Mouse (Mus musculus): Measurements from ENCODE around the gene Cd70. TPM values are rescaled to one million over a fixed set of nuclear protein-coding genes. Genes with fewer than 3 reads are reported as not detected.

Cd70 gene
- polyA plus RNA-seq, 1 experiment from 2014 or later = not detected

- Histone ChIP-seq H3K27ac (ENCODE audit: low read depth, low read length) (no peak overlapping the region), H3K27me3 (replicated peaks; ENCODE audit: control insufficient read depth, insufficient read depth, low read length) (no peaks in the 10 kb centered on the region), H3K4me2 (replicated peaks; ENCODE audit: low read depth) (no peak overlapping the region), H3K9ac (ENCODE audit: low read depth, low read length) (no peak overlapping the region), H3K4me3 (ENCODE audit: low read depth, low read length) (no peak overlapping the region), H3K4me1 (replicated peaks; ENCODE audit: control insufficient read depth, insufficient read depth, low read length) (no peaks in the 10 kb centered on the region), H3K9me3 (ENCODE audit: control insufficient read depth) (no peaks in the 10 kb centered on the region), H3K36me3 (ENCODE audit: control insufficient read depth, insufficient read depth) (no peaks in the 10 kb centered on the region)
- no peak for TF ChIP-seq CTCF (IDR thresholded peaks at IDR 0.05; ENCODE audit: low read depth)
- ATAC-seq = no peak
- WGBS = 57% methylated on average over 2 of the region's 2 CpGs
Observed at GRCm38 (mm10) chr17:57185641-57186040, 36.1 kb upstream of the Cd70 start.

- no peaks in the 10 kb centered on the region for H3K36me3 ChIP-seq (ENCODE audit: control insufficient read depth, insufficient read depth)
- 57% methylated on average over 3 of the region's 3 CpGs for WGBS
Observed at GRCm38 (mm10) chr17:57182871-57183270, 33.3 kb upstream of the Cd70 start.

GRCm38 (mm10) chr17:57180363-57180762 is 30.8 kb upstream of the Cd70 start:
- no peak overlapping the region for H3K4me2 ChIP-seq (replicated peaks; ENCODE audit: low read depth)
- H3K9ac ChIP-seq (ENCODE audit: low read depth, low read length) = no peak overlapping the region
- 36% methylated on average over 8 of the region's 8 CpGs for WGBS
- H3K9me3 ChIP-seq (ENCODE audit: control insufficient read depth) = no peaks in the 10 kb centered on the region
- no peaks in the 10 kb centered on the region for H3K27me3 ChIP-seq (replicated peaks; ENCODE audit: control insufficient read depth, insufficient read depth, low read length)
- ATAC-seq = no peak
- no peak overlapping the region for H3K27ac ChIP-seq (ENCODE audit: low read depth, low read length)
- TF ChIP-seq CTCF (IDR thresholded peaks at IDR 0.05; ENCODE audit: low read depth) = peak; percentile 59
- H3K4me1 ChIP-seq (replicated peaks; ENCODE audit: control insufficient read depth, insufficient read depth, low read length) = no peaks in the 10 kb centered on the region
- no peaks in the 10 kb centered on the region for H3K36me3 ChIP-seq (ENCODE audit: control insufficient read depth, insufficient read depth)
- no peak overlapping the region for H3K4me3 ChIP-seq (ENCODE audit: low read depth, low read length)

More at GRCm38 (mm10) chr17:57182871-57183270, 33.3 kb upstream of the Cd70 start:
- H3K4me3 ChIP-seq (ENCODE audit: low read depth, low read length) = no peak overlapping the region
- ATAC-seq = no peak
- no peak overlapping the region for H3K9ac ChIP-seq (ENCODE audit: low read depth, low read length)
- H3K27ac ChIP-seq (ENCODE audit: low read depth, low read length) = no peak overlapping the region
- no peak overlapping the region for H3K4me2 ChIP-seq (replicated peaks; ENCODE audit: low read depth)
- no peaks in the 10 kb centered on the region for H3K9me3 ChIP-seq (ENCODE audit: control insufficient read depth)
- no peaks in the 10 kb centered on the region for H3K27me3 ChIP-seq (replicated peaks; ENCODE audit: control insufficient read depth, insufficient read depth, low read length)
- TF ChIP-seq CTCF (IDR thresholded peaks at IDR 0.05; ENCODE audit: low read depth) = no peak
- H3K4me1 ChIP-seq (replicated peaks; ENCODE audit: control insufficient read depth, insufficient read depth, low read length) = no peaks in the 10 kb centered on the region

- Histone ChIP-seq H3K4me1 (replicated peaks; ENCODE audit: control insufficient read depth, insufficient read depth, low read length) (no peaks in the 10 kb centered on the region), H3K36me3 (ENCODE audit: control insufficient read depth, insufficient read depth) (no peaks in the 10 kb centered on the region), H3K9ac (ENCODE audit: low read depth, low read length) (no peak overlapping the region), H3K9me3 (ENCODE audit: control insufficient read depth) (peaks cover 4% of the 10 kb centered on the region; the same call in 1 of the 2 replicates), H3K4me3 (ENCODE audit: low read depth, low read length) (no peak overlapping the region), H3K4me2 (replicated peaks; ENCODE audit: low read depth) (no peak overlapping the region), H3K27ac (ENCODE audit: low read depth, low read length) (no peak overlapping the region), H3K27me3 (replicated peaks; ENCODE audit: control insufficient read depth, insufficient read depth, low read length) (no peaks in the 10 kb centered on the region)
- WGBS = 57% methylated on average over 4 of the region's 4 CpGs
- no peak for TF ChIP-seq CTCF (IDR thresholded peaks at IDR 0.05; ENCODE audit: low read depth)
- ATAC-seq = no peak
Observed at GRCm38 (mm10) chr17:57173351-57173750, 23.8 kb upstream of the Cd70 start.

GRCm38 (mm10) chr17:57172378-57172777 is 22.8 kb upstream of the Cd70 start:
- TF ChIP-seq CTCF (IDR thresholded peaks at IDR 0.05; ENCODE audit: low read depth) = no peak
- WGBS = 63% methylated on average over 5 of the region's 5 CpGs
- H3K4me2 ChIP-seq (replicated peaks; ENCODE audit: low read depth) = no peak overlapping the region
- no peak for ATAC-seq
- no peaks in the 10 kb centered on the region for H3K36me3 ChIP-seq (ENCODE audit: control insufficient read depth, insufficient read depth)
- no peak overlapping the region for H3K27ac ChIP-seq (ENCODE audit: low read depth, low read length)
- peaks cover 4% of the 10 kb centered on the region; the same call in 1 of the 2 replicates for H3K9me3 ChIP-seq (ENCODE audit: control insufficient read depth)
- H3K27me3 ChIP-seq (replicated peaks; ENCODE audit: control insufficient read depth, insufficient read depth, low read length) = no peaks in the 10 kb centered on the region
- no peak overlapping the region for H3K4me3 ChIP-seq (ENCODE audit: low read depth, low read length)
- H3K4me1 ChIP-seq (replicated peaks; ENCODE audit: control insufficient read depth, insufficient read depth, low read length) = no peaks in the 10 kb centered on the region
- H3K9ac ChIP-seq (ENCODE audit: low read depth, low read length) = no peak overlapping the region

GRCm38 (mm10) chr17:57170616-57171260 is 21.2 kb upstream of the Cd70 start:
- ATAC-seq = no peak
- no peaks in the 10 kb centered on the region for H3K27me3 ChIP-seq (replicated peaks; ENCODE audit: control insufficient read depth, insufficient read depth, low read length)
- whole genome bisulfite sequencing = 41% methylated on average over 5 of the region's 5 CpGs

More at GRCm38 (mm10) chr17:57170616-57171260, 21.2 kb upstream of the Cd70 start:
- TF ChIP-seq CTCF (IDR thresholded peaks at IDR 0.05; ENCODE audit: low read depth) = no peak
- H3K4me2 ChIP-seq (replicated peaks; ENCODE audit: low read depth) = no peak overlapping the region
- H3K9me3 ChIP-seq (ENCODE audit: control insufficient read depth) = peaks cover 4% of the 10 kb centered on the region; the same call in 1 of the 2 replicates
- no peaks in the 10 kb centered on the region for H3K36me3 ChIP-seq (ENCODE audit: control insufficient read depth, insufficient read depth)
- no peaks in the 10 kb centered on the region for H3K4me1 ChIP-seq (replicated peaks; ENCODE audit: control insufficient read depth, insufficient read depth, low read length)
- no peak overlapping the region for H3K4me3 ChIP-seq (ENCODE audit: low read depth, low read length)
- no peak overlapping the region for H3K27ac ChIP-seq (ENCODE audit: low read depth, low read length)
- H3K9ac ChIP-seq (ENCODE audit: low read depth, low read length) = no peak overlapping the region

Data from intestine, postnatal 0 days (tissue).